Mouse (Mus musculus) embryonic facial prominence, embryonic 12.5 days (tissue): Measurements from ENCODE around the gene Mgat4b. TPM values are rescaled to one million over a fixed set of nuclear protein-coding genes. Genes with fewer than 3 reads are reported as not detected.

Source experiments
- ATAC-seq: fragments of 200-750 bp; cut with Nextera tagmentation; 2 replicates; pipeline ENCODE4 v1.8.0; 2017; ENCODE audit not compliant: insufficient number of reproducible peaks, insufficient read depth, low FRiP score, low TSS enrichment
- H3K27ac ChIP-seq: fragments of 300-500 bp; sonication (generic); 2 replicates; pipeline ENCODE4 v1.5.1; 2016; ENCODE audit warnings: mild to moderate bottlenecking
- H3K27me3 ChIP-seq: fragments of 300-500 bp; sonication (generic); 2 replicates; pipeline ENCODE4 v1.6.1; 2016; ENCODE audit warnings: mild to moderate bottlenecking, moderate library complexity
- H3K36me3 ChIP-seq: fragments of 300-500 bp; sonication (generic); 2 replicates; pipeline ENCODE4 v1.6.1; 2016; ENCODE audit warnings: mild to moderate bottlenecking
- H3K4me1 ChIP-seq: fragments of 300-500 bp; sonication (generic); 2 replicates; pipeline ENCODE4 v1.6.1; 2016
- H3K4me2 ChIP-seq: fragments of 300-500 bp; sonication (generic); replicated peaks from 2 replicates; pipeline ENCODE4 v1.6.1; 2016; ENCODE audit warnings: mild to moderate bottlenecking, moderate library complexity
- H3K4me3 ChIP-seq: fragments of 300-500 bp; sonication (generic); 2 replicates; pipeline ENCODE4 v1.5.1; 2016; ENCODE audit warnings: mild to moderate bottlenecking
- H3K9ac ChIP-seq: fragments of 300-500 bp; sonication (generic); 2 replicates; pipeline ENCODE4 v1.6.1; 2016; ENCODE audit warnings: mild to moderate bottlenecking, moderate library complexity
- H3K9me3 ChIP-seq: fragments of 300-500 bp; sonication (generic); 2 replicates; pipeline ENCODE4 v1.6.1; 2016; ENCODE audit warnings: mild to moderate bottlenecking, moderate library complexity
- WGBS: fragments of 180-500 bp; shearing (Covaris S2); methylation state at CpG from one replicate; pipeline ENCODE4 v1.1.7; 2016; 5-methylcytosine and 5-hydroxymethylcytosine counted together
- polyA plus RNA-seq: library from polyadenylated mRNA; unstranded; fragments of >200 nt; fragmentation: Nextera tagmentation; extraction: Ambion mirVana; gene quantifications from 2 replicates; pipeline ENCODE4 v1.2.1, GENCODE M21; 2016

Mgat4b gene
- polyA plus RNA-seq, 1 experiment from 2014 or later, result 38.1 TPM

DNA sequence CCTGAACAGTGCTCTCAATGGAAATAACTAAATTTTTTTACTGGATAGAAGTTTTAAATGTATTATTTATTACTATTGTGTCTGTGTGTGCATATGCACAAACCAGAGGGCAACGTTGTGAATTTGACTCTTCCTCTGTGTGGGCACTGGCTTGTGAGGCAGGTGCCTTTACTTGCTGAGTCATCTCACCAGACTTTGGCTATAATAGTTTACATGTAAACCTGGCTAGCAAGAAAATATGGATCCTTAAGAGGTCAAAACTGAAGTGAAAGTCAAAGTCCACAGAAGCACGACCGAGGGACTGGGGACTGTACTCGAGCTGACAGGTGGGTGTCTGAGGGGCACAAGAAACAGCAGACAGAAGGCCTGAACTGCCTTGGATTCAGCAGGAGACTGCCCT lies 28.0 kb upstream of the Mgat4b start:
- Histone ChIP-seq H3K27me3 (no peaks in the 10 kb centered on the region), H3K9ac (no peak overlapping the region), H3K4me1 (no peaks in the 10 kb centered on the region), H3K4me3 (no peak overlapping the region), H3K9me3 (no peaks in the 10 kb centered on the region), H3K27ac (no peak overlapping the region), H3K4me2 (no peak overlapping the region), H3K36me3 (peaks cover 11% of the 10 kb centered on the region)
- WGBS, result 88% methylated on average over 4 of the region's 4 CpGs
- no peak for ATAC-seq

DNA sequence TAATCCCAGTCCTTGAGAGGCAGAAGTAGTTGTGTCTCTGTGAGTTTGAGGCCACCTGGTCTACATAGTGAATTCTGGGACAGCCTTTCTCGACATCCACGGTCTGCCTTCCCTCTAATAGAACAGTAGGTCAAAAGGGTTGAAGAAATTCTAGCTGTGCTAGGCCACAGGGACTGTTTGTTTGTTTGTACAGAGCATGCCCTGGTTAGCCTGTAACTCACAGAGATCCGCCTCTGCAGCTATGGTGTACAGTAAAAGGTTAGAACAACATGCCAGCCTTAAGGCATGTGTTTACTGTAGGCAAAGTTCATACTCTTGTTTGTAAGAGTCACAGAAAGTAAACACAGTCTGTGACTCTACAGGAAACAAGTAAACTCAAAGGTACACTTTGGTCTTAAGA lies 25.9 kb upstream of the Mgat4b start:
- no peaks in the 10 kb centered on the region for H3K27me3 ChIP-seq
- no peaks in the 10 kb centered on the region for H3K9me3 ChIP-seq
- no peak overlapping the region for H3K4me3 ChIP-seq
- H3K36me3 ChIP-seq, result peaks cover 4% of the 10 kb centered on the region; the same call in 1 of the 2 replicates
- H3K27ac ChIP-seq, result no peak overlapping the region
- no peak overlapping the region for H3K9ac ChIP-seq
- WGBS, result 86% methylated on average over 3 of the region's 3 CpGs
- no peak for ATAC-seq
- no peak overlapping the region for H3K4me2 ChIP-seq
- H3K4me1 ChIP-seq, result no peaks in the 10 kb centered on the region

DNA sequence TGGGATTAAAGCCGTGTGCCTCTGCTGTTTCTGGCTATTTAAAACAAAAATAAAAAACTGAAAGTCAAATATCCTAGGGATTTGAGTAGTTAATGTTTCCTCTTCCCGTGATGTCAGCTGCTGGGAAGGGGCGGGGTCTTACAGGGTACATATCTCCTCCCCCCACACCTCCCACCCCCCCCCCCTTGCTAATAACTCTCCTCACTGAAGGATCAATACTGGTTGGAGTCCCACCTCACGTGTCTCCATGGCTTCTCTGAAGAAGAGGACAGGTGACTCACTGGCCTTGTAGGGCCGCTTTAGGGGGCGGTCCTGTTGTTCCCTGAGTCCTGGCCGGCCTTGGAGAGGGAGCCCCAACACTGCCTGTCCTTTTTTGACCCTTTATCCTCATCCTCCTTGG lies 22.0 kb upstream of the Mgat4b start:
- Histone ChIP-seq H3K4me3 (no peak overlapping the region), H3K9ac (no peak overlapping the region), H3K36me3 (peaks cover 11% of the 10 kb centered on the region; the same call in 1 of the 2 replicates), H3K27me3 (no peaks in the 10 kb centered on the region), H3K4me2 (no peak overlapping the region), H3K27ac (no peak overlapping the region), H3K4me1 (no peaks in the 10 kb centered on the region), H3K9me3 (no peaks in the 10 kb centered on the region)
- WGBS, result 78% methylated on average over 7 of the region's 7 CpGs
- no peak for ATAC-seq

DNA sequence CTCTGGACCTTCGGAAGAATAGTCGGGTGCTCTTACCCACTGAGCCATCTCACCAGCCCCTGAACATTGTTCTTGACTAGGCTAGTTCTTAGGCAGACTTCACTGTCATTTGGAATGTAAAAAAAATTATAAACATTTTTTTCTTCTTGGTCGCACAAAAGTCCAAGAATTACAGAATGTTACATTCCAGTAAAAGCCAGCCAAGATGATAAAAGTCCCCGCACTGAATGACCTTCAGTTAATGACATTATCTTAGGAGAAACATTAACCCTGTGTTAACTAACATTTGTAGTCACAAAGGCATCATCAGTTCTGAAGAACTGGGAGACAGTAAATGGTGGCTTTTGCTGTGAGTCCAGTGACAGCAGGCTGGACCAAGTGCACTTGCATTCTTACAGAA lies 20.3 kb upstream of the Mgat4b start:
- ATAC-seq, result no peak
- no peaks in the 10 kb centered on the region for H3K4me1 ChIP-seq
- peaks cover 11% of the 10 kb centered on the region; the same call in 1 of the 2 replicates for H3K36me3 ChIP-seq
- H3K27ac ChIP-seq, result no peak overlapping the region
- 85% methylated on average over 4 of the region's 4 CpGs for WGBS
- H3K4me3 ChIP-seq, result no peak overlapping the region
- H3K27me3 ChIP-seq, result no peaks in the 10 kb centered on the region
- H3K9ac ChIP-seq, result no peak overlapping the region
- H3K9me3 ChIP-seq, result no peaks in the 10 kb centered on the region
- H3K4me2 ChIP-seq, result no peak overlapping the region

DNA sequence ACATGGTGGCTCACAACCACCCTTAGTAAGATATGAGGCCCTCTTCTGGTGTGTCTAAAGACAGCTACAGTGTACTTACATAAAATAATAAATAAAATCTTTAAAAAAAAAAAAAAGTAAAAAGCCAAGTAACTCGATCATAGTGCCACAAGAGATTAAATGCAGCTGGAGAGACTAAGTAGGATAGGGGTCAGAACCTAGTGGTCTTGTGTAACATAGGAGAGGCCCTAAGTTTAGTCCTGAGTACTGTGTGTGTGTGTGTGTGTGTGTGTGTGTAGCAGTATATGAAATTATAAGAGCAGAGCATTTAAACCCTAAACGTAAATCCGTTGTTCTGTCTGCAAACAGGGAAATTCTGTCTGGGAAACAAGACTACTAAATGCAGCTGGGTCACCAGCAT lies 18.4 kb upstream of the Mgat4b start:
- Histone ChIP-seq H3K4me2 (no peak overlapping the region), H3K4me1 (no peaks in the 10 kb centered on the region), H3K9me3 (no peaks in the 10 kb centered on the region), H3K27me3 (no peaks in the 10 kb centered on the region), H3K36me3 (peaks cover 19% of the 10 kb centered on the region), H3K4me3 (no peak overlapping the region), H3K27ac (no peak overlapping the region), H3K9ac (no peak overlapping the region)
- ATAC-seq, result no peak
- WGBS, result 82% methylated on average over 3 of the region's 3 CpGs

DNA sequence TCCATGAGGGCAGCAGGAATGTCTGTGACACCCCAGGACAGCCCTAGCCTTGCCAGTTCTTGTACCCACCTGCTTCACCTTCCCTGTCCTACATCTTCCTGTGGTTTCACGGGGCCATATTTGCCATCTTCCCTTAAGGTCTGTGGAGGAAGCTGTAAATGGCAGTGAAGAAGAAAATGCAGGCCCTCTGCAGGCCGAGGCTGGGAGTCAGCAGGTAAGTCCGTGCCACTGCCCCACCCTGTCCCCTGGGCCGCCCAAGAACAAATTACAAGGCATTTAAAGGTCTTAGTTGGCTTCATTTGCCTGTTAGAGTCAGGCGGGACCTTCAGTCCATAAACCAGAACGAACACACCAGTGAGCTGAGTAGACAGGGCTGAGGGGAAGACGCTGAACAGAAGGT lies 16.6 kb upstream of the Mgat4b start:
- no peak for ATAC-seq
- no peak overlapping the region for H3K27ac ChIP-seq
- H3K4me1 ChIP-seq, result no peaks in the 10 kb centered on the region
- peaks cover 29% of the 10 kb centered on the region for H3K36me3 ChIP-seq
- no peak overlapping the region for H3K4me3 ChIP-seq
- 78% methylated on average over 7 of the region's 7 CpGs for WGBS
- H3K4me2 ChIP-seq, result no peak overlapping the region
- H3K9me3 ChIP-seq, result no peaks in the 10 kb centered on the region
- H3K9ac ChIP-seq, result no peak overlapping the region
- no peaks in the 10 kb centered on the region for H3K27me3 ChIP-seq

DNA sequence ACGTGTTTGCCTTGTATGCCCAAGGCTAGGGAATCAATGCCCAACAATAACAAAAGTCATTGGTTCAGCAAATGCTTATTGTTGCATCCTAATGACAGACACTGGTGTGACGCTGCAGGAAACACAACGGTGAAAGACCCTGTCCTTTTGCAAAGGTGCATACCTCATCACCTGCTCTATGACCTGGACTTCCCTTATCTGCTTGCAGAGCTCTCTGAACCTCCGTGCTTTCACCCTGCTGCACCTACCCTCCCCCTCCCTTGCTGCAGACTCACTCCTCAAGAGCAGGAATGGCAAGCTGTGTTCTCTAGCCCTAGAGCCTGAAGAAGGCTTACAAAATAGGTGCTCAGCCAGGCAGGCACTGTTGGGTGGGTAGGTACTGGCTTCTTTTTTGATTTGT lies 15.9 kb upstream of the Mgat4b start:
- H3K36me3 ChIP-seq, result peaks cover 37% of the 10 kb centered on the region
- WGBS, result 86% methylated on average over 4 of the region's 4 CpGs
- H3K4me1 ChIP-seq, result no peaks in the 10 kb centered on the region
- H3K9ac ChIP-seq, result no peak overlapping the region
- H3K4me3 ChIP-seq, result no peak overlapping the region
- no peaks in the 10 kb centered on the region for H3K27me3 ChIP-seq
- no peaks in the 10 kb centered on the region for H3K9me3 ChIP-seq
- ATAC-seq, result no peak
- no peak overlapping the region for H3K4me2 ChIP-seq
- no peak overlapping the region for H3K27ac ChIP-seq

DNA sequence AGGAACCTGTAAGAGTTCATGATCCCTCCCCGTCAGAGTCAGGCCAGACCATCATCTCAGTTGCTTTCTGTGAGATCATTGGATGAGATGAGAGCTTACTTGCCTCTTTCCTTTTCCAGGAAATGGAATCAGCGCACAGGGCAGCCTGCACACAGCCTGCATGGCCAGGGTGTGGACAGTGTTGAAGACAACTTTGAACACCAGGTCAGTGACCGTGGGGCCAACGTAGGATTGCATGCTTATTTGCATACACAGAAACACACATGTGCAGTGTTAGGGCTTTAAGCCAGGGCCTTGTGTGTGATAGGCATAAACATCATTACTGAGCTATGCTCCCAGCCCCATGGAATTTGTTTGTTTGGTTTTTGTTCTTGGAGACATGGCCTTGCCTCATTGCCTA lies 13.2 kb upstream of the Mgat4b start:
- no peak overlapping the region for H3K9ac ChIP-seq
- H3K27me3 ChIP-seq, result no peaks in the 10 kb centered on the region
- no peaks in the 10 kb centered on the region for H3K9me3 ChIP-seq
- H3K36me3 ChIP-seq, result peaks cover 57% of the 10 kb centered on the region
- H3K4me2 ChIP-seq, result no peak overlapping the region
- H3K4me3 ChIP-seq, result no peak overlapping the region
- 92% methylated on average over 4 of the region's 4 CpGs for WGBS
- no peaks in the 10 kb centered on the region for H3K4me1 ChIP-seq
- no peak for ATAC-seq
- no peak overlapping the region for H3K27ac ChIP-seq

DNA sequence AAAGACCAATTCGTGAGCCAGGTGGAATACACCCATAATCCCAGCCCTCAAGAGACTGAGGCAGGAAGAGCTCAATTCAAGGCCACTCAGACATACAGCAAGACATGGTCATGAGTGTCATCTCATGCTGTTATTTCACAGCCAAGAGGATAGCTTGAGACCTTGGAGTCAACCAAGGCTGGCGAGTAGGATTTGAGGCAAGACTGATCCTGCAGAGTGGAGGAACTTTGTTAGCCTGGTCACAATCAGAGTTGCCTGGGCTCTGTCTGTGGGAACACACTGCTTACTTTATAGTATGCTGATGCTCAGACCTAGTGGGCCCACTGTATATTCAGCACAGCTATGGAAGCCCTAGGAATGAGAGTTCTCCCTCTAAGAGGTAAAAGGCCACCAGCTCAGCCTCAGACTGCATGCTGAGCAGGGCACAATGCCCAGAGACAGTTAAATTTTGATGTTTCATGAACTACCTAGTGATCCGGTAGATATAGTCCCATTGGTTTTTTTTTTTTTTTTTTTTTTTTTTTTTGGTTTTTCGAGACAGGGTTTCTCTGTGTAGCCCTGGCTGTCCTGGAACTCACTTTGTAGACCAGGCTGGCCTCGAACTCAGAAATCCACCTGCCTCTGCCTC lies 12.4 kb upstream of the Mgat4b start:
- Histone ChIP-seq H3K9me3 (no peaks in the 10 kb centered on the region), H3K27me3 (no peaks in the 10 kb centered on the region), H3K4me2 (no peak overlapping the region), H3K27ac (no peak overlapping the region), H3K36me3 (peaks cover 65% of the 10 kb centered on the region), H3K4me1 (no peaks in the 10 kb centered on the region), H3K9ac (no peak overlapping the region), H3K4me3 (no peak overlapping the region)
- ATAC-seq, result no peak
- 87% methylated on average over 4 of the region's 5 CpGs for WGBS

DNA sequence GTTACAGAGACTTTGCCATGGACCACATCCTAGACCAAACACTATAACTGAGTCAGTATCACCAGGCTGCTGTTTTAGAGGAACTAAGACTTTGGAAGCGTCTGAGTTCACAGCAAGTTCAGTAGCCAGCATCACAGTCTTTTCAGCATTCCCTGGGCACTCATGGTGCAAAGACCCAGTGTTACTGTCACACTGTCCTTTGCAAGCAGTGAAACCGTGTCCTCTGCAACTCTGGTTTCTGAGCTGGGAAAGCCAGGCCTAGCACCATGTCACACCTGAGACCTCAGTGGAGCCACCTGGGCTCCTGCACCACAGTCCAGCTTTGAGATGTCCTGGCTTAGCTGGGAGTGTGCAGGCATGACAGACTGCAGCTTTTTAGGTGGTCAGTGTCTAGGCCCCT lies 11.8 kb upstream of the Mgat4b start:
- H3K27me3 ChIP-seq, result no peaks in the 10 kb centered on the region
- no peak overlapping the region for H3K4me3 ChIP-seq
- peaks cover 69% of the 10 kb centered on the region for H3K36me3 ChIP-seq
- H3K27ac ChIP-seq, result no peak overlapping the region
- no peaks in the 10 kb centered on the region for H3K9me3 ChIP-seq
- H3K4me1 ChIP-seq, result no peaks in the 10 kb centered on the region
- WGBS, result 89% methylated on average over 2 of the region's 2 CpGs
- no peak overlapping the region for H3K4me2 ChIP-seq
- no peak for ATAC-seq
- H3K9ac ChIP-seq, result no peak overlapping the region

DNA sequence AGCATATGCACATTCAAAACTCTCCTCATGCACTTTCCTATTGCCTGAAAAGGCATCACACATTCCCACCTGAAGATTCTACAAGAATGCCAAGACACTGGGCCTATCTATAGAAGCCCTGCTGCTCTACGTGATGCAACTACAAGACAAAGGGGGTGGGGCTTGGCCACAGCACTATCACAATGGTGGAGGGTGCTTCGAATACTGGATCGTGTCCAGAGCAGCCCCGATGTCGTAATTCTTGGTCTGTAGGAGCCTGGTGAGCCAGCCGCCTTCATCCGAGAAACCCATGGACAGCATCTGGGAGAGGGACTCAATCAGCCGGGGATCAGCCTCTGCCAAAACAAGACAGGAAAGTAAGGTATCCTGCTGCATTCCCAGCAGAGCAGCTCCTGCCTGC lies 10.1 kb upstream of the Mgat4b start:
- no peak for ATAC-seq
- no peak overlapping the region for H3K4me2 ChIP-seq
- H3K4me3 ChIP-seq, result no peak overlapping the region
- H3K9ac ChIP-seq, result no peak overlapping the region
- no peaks in the 10 kb centered on the region for H3K27me3 ChIP-seq
- peaks cover 86% of the 10 kb centered on the region for H3K36me3 ChIP-seq
- WGBS, result 93% methylated on average over 8 of the region's 8 CpGs
- no peaks in the 10 kb centered on the region for H3K4me1 ChIP-seq
- no peaks in the 10 kb centered on the region for H3K9me3 ChIP-seq
- no peak overlapping the region for H3K27ac ChIP-seq

DNA sequence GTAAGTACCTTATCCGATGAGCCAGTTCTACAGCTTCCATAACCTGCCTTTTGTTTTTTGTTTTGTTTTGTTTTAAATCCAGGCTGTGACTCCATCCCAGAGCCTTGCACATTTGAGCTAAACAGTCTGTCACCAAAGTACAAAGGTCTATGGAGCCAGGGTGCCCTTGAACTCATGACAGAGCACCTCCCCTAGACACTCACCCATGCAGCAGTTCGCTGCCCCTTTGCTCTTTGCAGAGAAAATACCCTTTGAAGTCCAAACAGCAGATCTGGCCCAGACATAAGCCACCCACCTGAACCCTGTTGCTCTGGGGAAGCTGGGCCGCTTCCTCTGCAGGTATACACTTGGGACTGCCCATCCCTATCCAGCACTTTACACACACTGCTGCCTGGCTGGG lies 9.1 kb upstream of the Mgat4b start:
- no peak for ATAC-seq
- Histone ChIP-seq H3K27ac (no peak overlapping the region), H3K9me3 (no peaks in the 10 kb centered on the region), H3K9ac (no peak overlapping the region), H3K4me2 (no peak overlapping the region), H3K4me1 (no peaks in the 10 kb centered on the region), H3K36me3 (peaks cover 90% of the 10 kb centered on the region), H3K4me3 (no peak overlapping the region), H3K27me3 (no peaks in the 10 kb centered on the region)
- 90% methylated on average over 3 of the region's 3 CpGs for WGBS
